Mouse (Mus musculus): ENCODE data around the gene Abr.

The Abr gene

DNA sequence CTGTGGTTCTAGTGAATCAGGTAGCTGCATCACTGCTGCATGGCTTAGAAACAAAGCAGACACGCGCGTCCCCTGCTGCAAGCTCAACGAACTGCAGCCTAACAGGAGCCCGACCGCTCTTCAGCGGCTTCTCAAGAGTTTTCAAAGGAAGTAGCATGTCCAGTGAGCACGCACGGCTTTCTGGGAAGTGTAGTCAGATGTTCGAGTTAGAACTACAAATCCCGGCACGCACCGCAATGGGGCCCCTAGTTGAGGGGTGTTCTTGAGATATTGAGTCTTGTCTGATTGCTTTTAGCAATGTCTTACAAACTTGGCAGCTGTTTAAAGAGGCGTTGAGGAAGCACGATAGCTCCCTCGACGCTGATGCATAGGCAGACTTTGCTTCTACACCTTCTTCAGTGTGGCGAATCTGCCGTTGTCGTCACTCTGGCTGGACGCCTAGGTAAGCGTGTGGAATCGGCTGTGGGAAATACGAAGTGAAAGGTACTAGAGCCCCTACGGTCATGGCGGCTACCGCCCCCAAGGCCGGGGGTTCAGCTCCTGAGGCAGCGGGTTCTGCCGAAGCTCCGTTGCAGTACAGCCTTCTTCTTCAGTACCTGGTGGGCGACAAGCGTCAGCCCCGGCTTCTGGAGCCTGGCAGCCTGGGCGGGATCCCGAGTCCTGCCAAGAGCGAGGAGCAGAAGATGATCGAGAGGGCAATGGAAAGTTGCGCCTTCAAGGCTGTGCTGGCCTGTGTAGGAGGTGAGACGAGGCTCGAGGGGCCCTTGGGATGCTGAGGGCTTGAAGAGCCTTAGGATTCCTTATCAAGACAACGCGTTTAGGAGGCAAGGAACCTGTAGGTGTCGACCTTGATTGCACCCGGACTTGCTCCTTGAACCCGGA lies 215.2 kb downstream of the Abr start, which contains the start of gene Timm22:
Timm22 (plus strand) TSS at position 251 of the 882 bp plus-strand sequence.
- peak; percentile 98 for DNase-seq (ENCODE audit: low spot score)

DNA sequence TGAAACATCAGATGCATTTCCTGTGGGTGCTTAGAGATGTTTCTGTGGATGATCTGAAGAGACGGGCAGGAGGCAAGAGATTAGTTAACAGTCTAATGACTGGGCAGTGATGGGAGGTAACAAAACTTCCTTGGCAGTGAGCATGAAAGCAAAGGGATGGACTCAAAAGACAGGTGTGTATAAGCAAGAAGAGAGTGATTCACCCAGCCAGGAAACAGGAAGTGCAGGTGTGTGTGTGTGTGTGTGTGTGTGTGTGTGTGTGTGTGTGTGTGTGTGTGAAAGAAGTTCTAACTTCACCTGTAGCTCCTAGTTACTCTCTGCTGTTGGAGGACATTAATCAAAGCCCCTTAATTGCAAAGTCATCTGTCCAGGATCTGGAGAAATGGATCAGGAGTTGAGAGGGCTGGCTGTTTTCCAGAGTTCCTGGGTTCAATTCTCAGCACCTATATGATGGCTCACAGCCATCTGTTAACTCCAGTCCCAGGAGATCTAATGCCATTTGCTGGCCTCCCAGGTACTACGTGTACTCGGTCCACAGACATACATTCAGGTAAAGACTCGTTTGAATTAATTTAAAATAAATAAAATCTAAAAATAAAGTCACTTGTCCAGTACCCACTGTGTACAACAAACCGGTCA lies 216.4 kb downstream of the Abr start:
- no peak for DNase-seq (ENCODE audit: low spot score)

DNA sequence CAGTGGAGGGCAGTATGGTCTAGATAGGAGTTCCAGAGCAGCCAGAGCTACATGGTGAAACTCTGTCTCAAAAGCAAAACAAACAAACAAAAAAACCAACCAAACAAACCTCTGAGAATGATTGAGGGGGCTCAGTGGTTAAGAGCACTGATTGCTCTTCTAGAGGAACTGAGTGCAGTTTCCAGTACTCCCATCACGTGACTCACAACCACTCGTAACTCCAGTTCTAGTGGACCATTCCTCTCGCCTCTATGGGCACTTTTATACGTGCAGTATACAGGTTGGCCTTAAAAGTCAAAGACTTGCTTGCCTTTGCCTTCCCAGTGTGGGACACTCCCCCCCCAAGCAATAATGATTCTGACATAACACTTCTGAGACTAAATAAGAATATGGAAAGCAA lies 217.0 kb downstream of the Abr start:
- DNase-seq (ENCODE audit: low spot score): no peak

- no peak for DNase-seq (ENCODE audit: low spot score)
Measured at GRCm38 (mm10) chr11:76401398-76401797, 220.7 kb downstream of the Abr start.

DNA sequence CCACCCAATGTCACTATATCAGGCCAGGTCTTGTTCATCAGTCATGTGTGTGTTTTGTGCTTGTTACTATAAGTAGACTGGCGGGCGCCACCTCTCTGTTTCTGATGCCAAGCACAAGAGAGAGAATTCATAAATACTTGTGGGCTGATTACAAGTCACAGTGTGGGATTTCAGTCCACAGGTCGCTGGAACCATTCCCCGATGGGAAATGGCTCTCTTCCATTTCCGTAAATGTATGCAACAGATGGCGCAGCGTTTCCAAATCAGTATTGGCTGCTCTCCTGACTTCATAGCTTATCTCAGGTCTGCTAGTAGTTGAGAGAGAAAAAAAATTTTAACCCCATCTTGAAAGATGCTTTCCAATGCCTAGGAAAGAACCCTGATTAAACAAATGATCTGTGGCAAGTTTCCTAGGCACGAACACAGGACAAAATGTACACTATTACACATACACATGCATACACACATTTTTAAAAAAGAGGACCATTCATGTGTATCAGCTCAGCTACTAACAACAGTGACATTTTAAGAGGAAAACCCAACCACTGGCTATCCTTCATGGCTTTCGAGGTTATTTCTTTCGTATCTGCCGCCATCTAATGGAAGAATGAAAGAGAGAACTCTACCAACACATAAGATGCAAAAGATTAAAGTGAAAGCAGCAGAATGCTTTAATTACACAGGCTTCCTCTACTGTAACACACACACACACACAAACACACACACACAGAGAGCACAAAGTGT lies 222.4 kb downstream of the Abr start:
- peak; percentile 81 for DNase-seq (ENCODE audit: low spot score)

- DNase-seq (ENCODE audit: low spot score): peak; percentile 85
Measured at GRCm38 (mm10) chr11:76398798-76399586, 223.1 kb downstream of the Abr start, which contains the start of gene Nxn. Gene Nxn (minus strand): TSS chr11:76399140.

DNA sequence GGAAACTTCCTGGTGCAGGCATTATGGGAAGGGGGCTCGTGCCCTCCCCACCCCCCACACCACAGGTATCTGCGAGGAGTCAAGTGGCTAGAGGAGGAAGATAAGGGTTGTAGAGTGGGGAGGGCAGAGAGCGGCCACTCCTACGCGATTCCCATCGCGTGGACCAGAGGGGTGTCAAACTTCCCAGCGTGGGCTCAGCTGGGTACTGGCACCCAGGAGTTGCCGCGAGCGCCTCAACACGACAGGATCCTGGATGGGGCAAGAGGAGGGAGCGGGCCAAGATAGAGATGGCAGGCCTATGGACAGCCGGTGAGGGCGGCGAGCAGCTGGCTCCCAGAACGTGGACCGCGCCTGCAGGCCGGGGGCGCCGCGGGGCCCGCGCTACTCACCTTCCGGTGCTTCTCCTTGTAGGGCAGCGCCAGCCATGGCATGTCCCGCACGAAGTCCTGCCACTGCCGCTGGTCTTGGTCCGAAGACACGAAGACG lies 223.8 kb downstream of the Abr start:
- peak; percentile 55 for DNase-seq (ENCODE audit: low spot score)

DNA sequence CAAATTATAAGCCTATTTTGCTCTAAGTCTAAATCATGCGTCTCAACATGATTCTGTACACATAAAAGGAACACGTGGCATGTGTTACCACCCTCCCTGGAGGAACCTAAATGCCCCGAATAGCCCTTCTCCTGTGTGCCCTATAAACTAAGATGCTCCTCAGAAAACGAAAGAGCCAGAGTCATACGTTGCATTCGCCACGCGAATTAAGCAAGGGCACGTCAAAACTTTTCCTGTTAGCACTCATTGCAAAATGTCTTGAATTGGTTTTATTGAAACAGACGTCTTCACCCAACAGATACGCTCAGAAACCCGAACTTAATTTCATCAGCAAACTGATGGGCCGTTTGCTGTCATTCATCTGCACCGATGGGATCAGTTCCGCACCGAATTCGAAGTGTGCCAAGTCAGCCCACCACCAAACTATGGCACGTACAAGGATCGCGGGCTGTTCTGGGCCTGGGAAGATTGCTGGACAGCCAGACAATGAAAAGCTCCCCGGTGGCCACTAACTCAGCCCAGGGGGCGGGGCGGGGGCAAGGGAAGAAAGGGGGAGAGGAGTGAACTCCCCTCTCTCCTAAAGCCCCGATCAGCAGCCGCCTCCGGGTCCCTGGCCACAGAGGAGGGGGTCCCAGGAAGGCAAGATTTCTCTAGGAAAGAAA lies 224.3 kb downstream of the Abr start:
- peak; percentile 57 for DNase-seq (ENCODE audit: low spot score)

- no peak for DNase-seq (ENCODE audit: low spot score)
Measured at GRCm38 (mm10) chr11:76392996-76393395, 229.1 kb downstream of the Abr start.

GRCm38 (mm10) chr11:76392532-76392931 lies 229.6 kb downstream of the Abr start:
- no peak for DNase-seq (ENCODE audit: low spot score)

DNA sequence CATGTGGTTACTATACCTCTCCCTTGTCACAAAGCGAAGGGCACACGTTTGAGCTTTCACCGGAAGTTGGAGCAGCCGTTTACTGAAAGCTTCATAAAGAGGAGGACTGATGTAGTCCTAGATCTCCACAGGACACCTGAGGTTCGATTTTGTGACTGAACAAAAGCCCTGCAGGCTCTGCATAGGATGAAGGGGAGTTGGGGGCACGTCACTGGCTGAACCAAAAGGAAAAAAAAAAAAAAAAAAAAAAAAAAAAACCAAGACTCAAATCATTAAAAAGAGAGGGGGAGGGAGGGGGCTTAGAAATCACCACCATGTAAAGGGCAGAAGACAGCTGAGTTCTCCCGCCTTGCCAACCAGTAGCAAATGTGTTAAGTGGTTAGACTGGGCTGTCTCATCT lies 233.4 kb downstream of the Abr start:
- DNase-seq (ENCODE audit: low spot score): no peak

GRCm38 (mm10) chr11:76387097-76387496 lies 235.0 kb downstream of the Abr start:
- DNase-seq (ENCODE audit: low spot score): no peak

GRCm38 (mm10) chr11:76385746-76386145 lies 236.4 kb downstream of the Abr start:
- DNase-seq (ENCODE audit: low spot score): no peak

DNA sequence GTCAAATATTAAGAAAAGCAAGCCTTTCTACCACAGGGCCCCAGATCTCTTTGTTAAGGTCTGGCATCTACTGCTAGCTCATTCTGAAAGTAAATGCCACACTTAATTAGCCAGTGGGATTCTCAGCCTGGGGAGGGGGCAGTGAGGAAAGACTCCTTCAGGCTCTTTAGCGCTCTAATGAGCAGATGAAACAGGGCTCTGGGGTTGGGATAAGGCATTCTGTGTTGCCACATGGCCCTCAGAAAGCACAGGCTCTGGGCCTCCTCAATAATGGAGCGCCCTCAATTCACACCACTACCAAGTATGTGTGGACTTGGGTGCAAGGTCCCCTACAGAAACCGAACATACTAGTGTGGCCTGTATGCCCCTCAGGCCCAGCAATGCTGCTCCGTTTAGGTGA lies 237.1 kb downstream of the Abr start:
- DNase-seq (ENCODE audit: low spot score): no peak

DNA sequence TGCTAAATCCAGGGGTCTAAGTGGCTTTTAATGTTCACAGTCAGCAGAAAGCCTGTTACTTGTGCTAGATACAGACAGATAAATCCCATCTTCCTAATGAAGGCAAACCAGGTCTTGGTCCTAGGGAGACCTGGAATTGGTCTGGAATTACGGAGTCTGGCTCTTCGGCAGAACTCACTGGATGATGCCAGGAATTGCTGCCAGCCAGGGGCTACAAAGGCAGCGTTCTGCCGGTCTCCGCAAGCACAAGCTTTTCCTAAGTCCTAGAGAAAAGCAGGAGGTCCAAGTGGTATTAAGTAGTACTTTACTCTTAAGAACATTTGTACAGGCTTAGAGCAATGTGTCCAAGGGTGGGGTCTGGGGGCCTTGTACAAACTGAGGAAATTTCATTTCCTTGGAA lies 237.8 kb downstream of the Abr start:
- DNase-seq (ENCODE audit: low spot score): no peak

- DNase-seq (ENCODE audit: low spot score): no peak
Measured at GRCm38 (mm10) chr11:76382711-76383324, 239.3 kb downstream of the Abr start.

GRCm38 (mm10) chr11:76381201-76381885 lies 240.8 kb downstream of the Abr start:
- no peak for DNase-seq (ENCODE audit: low spot score)

GRCm38 (mm10) chr11:76379921-76380544 lies 242.1 kb downstream of the Abr start:
- peak; percentile 34 for DNase-seq (ENCODE audit: low spot score)

DNA sequence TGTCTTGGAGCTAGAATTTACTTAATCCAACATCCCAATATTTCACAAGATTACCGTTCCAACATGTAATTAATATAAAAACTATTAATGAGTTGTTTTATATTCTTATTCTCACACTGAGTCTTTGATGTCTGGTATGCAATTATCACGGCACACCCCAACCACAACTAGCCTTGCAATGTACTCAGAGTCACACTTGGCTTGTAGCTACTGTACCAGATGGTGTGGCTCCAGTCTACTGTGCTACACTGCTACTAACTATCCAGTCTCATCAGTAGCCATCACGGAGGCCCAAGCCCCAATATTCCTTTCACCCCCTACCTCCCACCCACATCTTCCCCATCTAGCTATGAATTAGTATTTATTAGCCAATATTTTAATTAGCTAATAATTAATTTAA lies 245.7 kb downstream of the Abr start:
- no peak for DNase-seq (ENCODE audit: low spot score)
